Mouse (Mus musculus): ENCODE data around the gene Dclre1c.

- peak; percentile 30 for TF ChIP-seq CTCF (conservative IDR thresholded peaks at IDR 0.05; ENCODE audit: low read length)
- no peak for TF ChIP-seq NANOG (IDR thresholded peaks at IDR 0.05; ENCODE audit: borderline replicate concordance, low read length)
- no peak for TF ChIP-seq POU5F1 (IDR thresholded peaks at IDR 0.05; ENCODE audit: borderline replicate concordance, low read length)
Observed at GRCm38 (mm10) chr2:3456590-3456989, 32.7 kb downstream of the Dclre1c start.
